In genomic region chr8:117329903-117330302, GRCm38 (mm10) we compare ENCODE assay signal across 25 mouse cellular contexts.
DNase-seq lines count a peak whose midpoint lies in the region; ATAC-seq and TF ChIP-seq lines count a peak whose summit lies in the region.
"Had no signal": no experiment of that assay in that cellular context is flagged by ENCODE, and none has a peak within 500 bp of the region (broad histone marks: within the 10 kb centered on the region; RNA-seq: fewer than 3 reads in every experiment).

No protein-coding gene starts in this region.

- WGBS in intestine, embryonic 15.5 days, result 46% methylated on average over 2 of the region's 2 CpGs
- 38% methylated on average over 2 of the region's 2 CpGs for WGBS in intestine, embryonic 16.5 days
- WGBS in neural tube, embryonic 13.5 days, result 64% methylated on average over 2 of the region's 2 CpGs
- WGBS in embryonic facial prominence, embryonic 15.5 days, result 23% methylated on average over 2 of the region's 2 CpGs
- WGBS in stomach, postnatal 0 days, result 35% methylated on average over 2 of the region's 2 CpGs
- WGBS in hindbrain, embryonic 12.5 days, result 41% methylated on average over 2 of the region's 2 CpGs

- no peak for ATAC-seq in intestine, embryonic 15.5 days
- ATAC-seq in intestine, embryonic 16.5 days, result no peak
- no peak for ATAC-seq in neural tube, embryonic 13.5 days (ENCODE audit: low read depth)
- ATAC-seq in embryonic facial prominence, embryonic 15.5 days (ENCODE audit: insufficient number of reproducible peaks, low FRiP score, low TSS enrichment, low read depth), result no peak
- ATAC-seq in stomach, postnatal 0 days (ENCODE audit: low FRiP score, low TSS enrichment), result no peak
- ATAC-seq in hindbrain, embryonic 12.5 days (ENCODE audit: low FRiP score), result no peak
- ATAC-seq: forebrain, embryonic 14.5 days had no signal

- no peak for DNase-seq in neural tube, embryonic 10.5 days (ENCODE audit: extremely low spot score, low spot score)
- no peak for DNase-seq in stomach, postnatal 0 days (ENCODE audit: low spot score)
- DNase-seq in cerebellum, adult 18-20 months, result no peak
- DNase-seq: adrenal gland, postnatal 25 days; B cell, adult 2 months; cerebellum, adult 9-10 months; gastrocnemius, postnatal 10 days; heart, postnatal 4 days; kidney, adult 8-10 months; kidney, postnatal 25 days; liver, embryonic 13.5 days; right cerebral cortex, adult 18-20 months; right cerebral cortex, postnatal 4 days; thymus, adult 2 months; thymus, postnatal 4 days had no signal

- H3K4me2 ChIP-seq in intestine, embryonic 15.5 days (replicated peaks), result no peak overlapping the region
- no peak overlapping the region for H3K4me2 ChIP-seq in intestine, embryonic 16.5 days (ENCODE audit: low read depth, low read length)
- H3K4me2 ChIP-seq in neural tube, embryonic 13.5 days, result no peak overlapping the region
- no peak overlapping the region for H3K4me2 ChIP-seq in embryonic facial prominence, embryonic 15.5 days (replicated peaks)
- no peak overlapping the region for H3K4me2 ChIP-seq in stomach, postnatal 0 days (replicated peaks; ENCODE audit: low read depth)
- no peak overlapping the region for H3K4me2 ChIP-seq in hindbrain, embryonic 12.5 days (replicated peaks)
- H3K4me2 ChIP-seq: limb, embryonic 12.5 days; liver, embryonic 13.5 days had no signal

- H3K27ac ChIP-seq in intestine, embryonic 15.5 days, result 0 out of 2 replicates have a peak overlapping the region, but pooled peaks have one; percentile 27
- H3K27ac ChIP-seq in intestine, embryonic 16.5 days (ENCODE audit: low read length), result no peak overlapping the region
- peak overlapping the region; percentile 55; the same call in 1 of the 2 replicates for H3K27ac ChIP-seq in neural tube, embryonic 13.5 days (replicated peaks)
- H3K27ac ChIP-seq in embryonic facial prominence, embryonic 15.5 days (replicated peaks), result peak overlapping the region; percentile 36; the same call in 1 of the 2 replicates
- 0 out of 2 replicates have a peak overlapping the region, but pooled peaks have one; percentile 35 for H3K27ac ChIP-seq in stomach, postnatal 0 days (replicated peaks)
- no peak overlapping the region for H3K27ac ChIP-seq in hindbrain, embryonic 12.5 days
- H3K27ac ChIP-seq: heart, embryonic 10.5 days; limb, embryonic 12.5 days; liver, embryonic 13.5 days; macrophage had no signal

- TF ChIP-seq CTCF in stomach, postnatal 0 days (IDR thresholded peaks at IDR 0.05; ENCODE audit: low read depth), result no peak

- H3K36me3 ChIP-seq in intestine, embryonic 15.5 days, result peaks cover 4% of the 10 kb centered on the region; the same call in 1 of the 2 replicates
- no peaks in the 10 kb centered on the region for H3K36me3 ChIP-seq in intestine, embryonic 16.5 days (ENCODE audit: control insufficient read depth, insufficient read depth, low read length)
- no peaks in the 10 kb centered on the region for H3K36me3 ChIP-seq in neural tube, embryonic 13.5 days
- 0 out of 2 replicates have a peak, but pooled peaks cover 2% of the 10 kb centered on the region for H3K36me3 ChIP-seq in embryonic facial prominence, embryonic 15.5 days
- no peaks in the 10 kb centered on the region for H3K36me3 ChIP-seq in stomach, postnatal 0 days (ENCODE audit: control insufficient read depth, insufficient read depth, low read length)
- no peaks in the 10 kb centered on the region for H3K36me3 ChIP-seq in hindbrain, embryonic 12.5 days
- H3K36me3 ChIP-seq: heart, embryonic 10.5 days; limb, embryonic 12.5 days; liver, embryonic 13.5 days had no signal

- peaks cover 51% of the 10 kb centered on the region for H3K4me1 ChIP-seq in intestine, embryonic 15.5 days (replicated peaks)
- H3K4me1 ChIP-seq in intestine, embryonic 16.5 days (ENCODE audit: control insufficient read depth, insufficient read depth, low read length), result peaks cover 64% of the 10 kb centered on the region
- peaks cover 72% of the 10 kb centered on the region for H3K4me1 ChIP-seq in neural tube, embryonic 13.5 days (replicated peaks)
- H3K4me1 ChIP-seq in embryonic facial prominence, embryonic 15.5 days, result peaks cover 55% of the 10 kb centered on the region
- H3K4me1 ChIP-seq in stomach, postnatal 0 days (replicated peaks; ENCODE audit: control insufficient read depth, insufficient read depth), result peaks cover 15% of the 10 kb centered on the region
- peaks cover 61% of the 10 kb centered on the region for H3K4me1 ChIP-seq in hindbrain, embryonic 12.5 days

- TF ChIP-seq EP300 in stomach, postnatal 0 days (optimal IDR thresholded peaks at IDR 0.05), result no peak

- H3K4me3 ChIP-seq in intestine, embryonic 15.5 days (replicated peaks), result no peak overlapping the region
- no peak overlapping the region for H3K4me3 ChIP-seq in intestine, embryonic 16.5 days (ENCODE audit: low read length)
- no peak overlapping the region for H3K4me3 ChIP-seq in neural tube, embryonic 13.5 days
- no peak overlapping the region for H3K4me3 ChIP-seq in embryonic facial prominence, embryonic 15.5 days (replicated peaks)
- H3K4me3 ChIP-seq in stomach, postnatal 0 days (ENCODE audit: low read depth, low read length), result no peak overlapping the region
- no peak overlapping the region for H3K4me3 ChIP-seq in hindbrain, embryonic 12.5 days
- H3K4me3 ChIP-seq: heart, embryonic 10.5 days; layer of hippocampus, adult 2 months; limb, embryonic 12.5 days; liver, embryonic 13.5 days had no signal

- H3K27me3 ChIP-seq in intestine, embryonic 15.5 days (replicated peaks), result no peaks in the 10 kb centered on the region
- H3K27me3 ChIP-seq in intestine, embryonic 16.5 days (replicated peaks; ENCODE audit: control insufficient read depth, insufficient read depth, low read length), result no peaks in the 10 kb centered on the region
- H3K27me3 ChIP-seq in neural tube, embryonic 13.5 days, result no peaks in the 10 kb centered on the region
- no peaks in the 10 kb centered on the region for H3K27me3 ChIP-seq in embryonic facial prominence, embryonic 15.5 days
- H3K27me3 ChIP-seq in stomach, postnatal 0 days (ENCODE audit: control insufficient read depth, insufficient read depth, low read length), result no peaks in the 10 kb centered on the region
- H3K27me3 ChIP-seq in hindbrain, embryonic 12.5 days, result no peaks in the 10 kb centered on the region
- H3K27me3 ChIP-seq: limb, embryonic 12.5 days; liver, embryonic 13.5 days had no signal

- H3K9ac ChIP-seq in intestine, embryonic 15.5 days, result no peak overlapping the region
- no peak overlapping the region for H3K9ac ChIP-seq in intestine, embryonic 16.5 days (ENCODE audit: low read depth, low read length)
- no peak overlapping the region for H3K9ac ChIP-seq in neural tube, embryonic 13.5 days
- no peak overlapping the region for H3K9ac ChIP-seq in embryonic facial prominence, embryonic 15.5 days
- H3K9ac ChIP-seq in stomach, postnatal 0 days (ENCODE audit: low read length), result no peak overlapping the region
- H3K9ac ChIP-seq in hindbrain, embryonic 12.5 days, result no peak overlapping the region
- H3K9ac ChIP-seq: limb, embryonic 12.5 days; liver, embryonic 13.5 days had no signal

- H3K9me3 ChIP-seq in intestine, embryonic 15.5 days, result no peaks in the 10 kb centered on the region
- no peaks in the 10 kb centered on the region for H3K9me3 ChIP-seq in intestine, embryonic 16.5 days (ENCODE audit: control insufficient read depth, low read length)
- H3K9me3 ChIP-seq in neural tube, embryonic 13.5 days, result no peaks in the 10 kb centered on the region
- no peaks in the 10 kb centered on the region for H3K9me3 ChIP-seq in embryonic facial prominence, embryonic 15.5 days (replicated peaks)
- H3K9me3 ChIP-seq in stomach, postnatal 0 days (ENCODE audit: control insufficient read depth, low read length), result no peaks in the 10 kb centered on the region
- no peaks in the 10 kb centered on the region for H3K9me3 ChIP-seq in hindbrain, embryonic 12.5 days (replicated peaks)
- H3K9me3 ChIP-seq: heart, embryonic 10.5 days; limb, embryonic 12.5 days; liver, embryonic 13.5 days had no signal

Comparison
In these comparisons a context has a peak if more than half of its experiments do, and no peak if none do; other contexts are left out.
1. H3K27ac ChIP-seq: peak in intestine, embryonic 15.5 days (single experiment), neural tube, embryonic 13.5 days (single experiment), embryonic facial prominence, embryonic 15.5 days (single experiment) and stomach, postnatal 0 days (single experiment); none in intestine, embryonic 16.5 days (single experiment) and hindbrain, embryonic 12.5 days (single experiment).